Mouse (Mus musculus) lung, postnatal 0 days (tissue): ENCODE measurements at regions not wholly inside any gene's neighbourhood (a gene's known extent, or its start where the extent isn't known, plus 50 kb on each side); places are given as distances from the start of the nearest gene placed in this dataset.

Source experiments
- CTCF ChIP-seq: IDR thresholded peaks from 2 replicates; pipeline ENCODE4 v1.5.1; 2016; ENCODE audit warnings: antibody characterized with exemption, mild to moderate bottlenecking
- EP300 ChIP-seq: IDR thresholded peaks from 2 replicates; pipeline ENCODE4 v1.6.1; 2016; ENCODE audit warnings: antibody characterized with exemption, mild to moderate bottlenecking, control low read depth

DNA sequence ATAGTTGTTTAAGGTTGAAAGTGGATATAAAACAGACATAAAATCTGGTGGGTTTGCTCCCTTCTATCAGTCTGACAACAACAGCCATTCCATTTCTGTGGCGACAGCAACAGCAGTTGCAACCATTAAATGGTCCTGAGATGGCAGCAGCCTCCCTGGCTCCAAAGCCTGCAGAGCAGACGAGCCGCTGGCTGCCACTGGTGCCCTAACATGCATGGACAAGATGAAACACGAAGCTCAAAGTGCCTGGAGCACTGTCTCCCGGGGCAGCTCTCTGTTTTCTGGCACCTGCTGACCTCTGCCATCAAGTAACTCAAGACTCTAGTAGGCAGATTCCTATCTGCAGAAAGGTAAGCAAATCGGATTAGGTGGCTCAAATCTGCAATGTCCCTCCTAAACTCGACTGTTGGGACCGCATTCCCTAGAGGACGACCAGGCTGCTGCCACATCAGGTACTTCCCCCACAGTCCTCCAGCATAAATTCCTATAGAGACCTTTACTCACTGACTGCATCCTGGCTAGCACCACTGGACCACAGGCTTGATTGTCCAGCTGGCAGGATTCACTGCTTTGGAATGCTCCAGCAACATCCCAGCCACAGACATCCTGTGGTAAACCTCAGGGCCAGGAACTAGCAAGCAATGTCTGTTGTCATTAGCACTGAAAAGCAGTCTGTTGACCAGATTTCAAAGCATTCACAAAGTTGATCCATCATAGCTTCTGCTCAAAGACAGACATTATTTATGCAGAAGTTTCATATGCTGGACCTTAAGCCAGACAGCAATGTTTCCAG, 490.0 kb downstream of the Psat1 start:
- TF ChIP-seq CTCF (no peak), EP300 (no peak)
